Mouse (Mus musculus) Patski (cell line): ENCODE results near the gene Snapc4. TPM values are rescaled to one million over a fixed set of nuclear protein-coding genes. Genes with fewer than 3 reads are reported as not detected.

Experiments used
- ATAC-seq: fragments of 100-300 bp; one replicate; pipeline ENCODE4 v1.8.0; 2021
- CTCF ChIA-PET: fragments of 350-600 bp; sonication (Branson Sonifier 250); formaldehyde crosslinking; loops from one replicate; lab custom pipeline; 2022; ENCODE audit warnings: inconsistent platforms; lab: Charles Lee
- POLR2A ChIA-PET: fragments of 350-600 bp; sonication (Branson Sonifier 250); formaldehyde crosslinking; loops from one replicate; lab custom pipeline; 2022; ENCODE audit warnings: antibody characterized with exemption, inconsistent platforms; lab: Charles Lee
- DNase-seq: peaks from one replicate; pipeline ENCODE4 v3.0.0-alpha.2; 2011; ENCODE audit warnings: low read depth, low spot score
- H3K27me3 ChIP-seq: fragments of 371-371 bp; one replicate; pipeline ENCODE4 v1.5.1; 2021
- CTCF ChIP-seq: fragments of 100-300 bp; IDR thresholded peaks from one replicate; pipeline ENCODE4 v1.5.1; 2021
- in situ Hi-C: fragments of 300-500 bp; cut with MboI; formaldehyde crosslinking; loops from 3 replicates; pipeline ENCODE4 v1.11.1; 2018; ENCODE audit warnings: low pct_unique_long_range_greater_than_20kb, mixed read lengths
- polyA plus RNA-seq: library from polyadenylated mRNA; unstranded; gene quantifications from one replicate; pipeline ENCODE4 v1.2.3, GENCODE M21; 2021

Snapc4 gene
- polyA plus RNA-seq, 1 experiment from 2014 or later: 32.7 TPM

DNA sequence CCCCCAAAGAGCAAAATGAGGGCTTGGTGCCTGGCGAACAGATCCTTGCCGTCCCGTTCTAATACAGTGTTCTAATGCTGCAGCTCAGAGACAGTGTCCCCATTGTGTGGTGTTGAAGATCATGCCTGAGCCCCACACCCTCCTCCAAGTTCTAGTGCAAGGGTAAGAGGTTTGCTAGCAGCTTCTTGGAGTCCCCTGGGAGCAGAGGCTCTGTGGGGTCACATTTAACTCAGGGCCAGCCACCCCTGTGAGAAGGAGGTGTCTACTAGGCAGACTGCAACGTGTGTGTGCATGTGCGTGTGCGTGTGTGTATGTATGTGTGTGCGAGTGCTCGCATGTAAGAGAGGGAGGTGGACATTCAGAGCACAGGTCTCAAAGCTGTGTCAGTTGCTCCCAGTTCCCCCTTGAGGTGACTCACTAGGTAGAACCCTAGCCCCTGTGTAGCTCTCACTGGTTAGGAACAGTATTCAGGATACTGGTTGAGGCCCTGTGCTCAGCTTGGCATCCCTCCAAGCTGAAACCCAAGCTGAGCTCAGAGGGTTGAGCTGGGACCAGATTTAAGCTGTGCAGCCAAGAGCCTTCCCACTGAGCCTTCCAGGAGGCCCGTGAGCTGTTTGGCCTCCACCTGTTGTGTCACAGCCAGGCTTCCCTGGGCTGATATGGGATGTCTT lies 63.7 kb downstream of the Snapc4 start:
- no peaks in the 10 kb centered on the region for H3K27me3 ChIP-seq
- ChIA-PET CTCF (interaction anchor here (1.5 to 2.5 kb wide), 4 partner anchors 9 to 163 kb away, joined by 4 to 16 read pairs (median 5); partner anchors contain the start of gene Inpp5e), POLR2A (no interaction called here)
- in situ Hi-C loops: loop anchor here (10.0 kb wide), 1 partner anchor 248 kb away; no protein-coding TSS in a partner anchor
- DNase-seq (no peak), ATAC-seq (peak; percentile 3)
- TF ChIP-seq CTCF: no peak

- CTCF ChIA-PET: interaction anchor here (1.5 to 2.5 kb wide), 3 partner anchors 10 to 93 kb away, joined by 4 to 16 read pairs (median 6); partner anchors contain the start of gene Inpp5e
- ATAC-seq (peak; percentile 28), DNase-seq (no peak)
- POLR2A ChIA-PET: interaction anchor here (0.6 kb wide), 1 partner anchor 22 kb away, joined by 3 read pairs; no protein-coding TSS in a partner anchor
- in situ Hi-C loops: loop anchor here (10.0 kb wide), 1 partner anchor 249 kb away; no protein-coding TSS in a partner anchor
- no peaks in the 10 kb centered on the region for H3K27me3 ChIP-seq
- no peak for TF ChIP-seq CTCF
Measured at GRCm38 (mm10) chr2:26315925-26316311, 64.5 kb downstream of the Snapc4 start.

DNA sequence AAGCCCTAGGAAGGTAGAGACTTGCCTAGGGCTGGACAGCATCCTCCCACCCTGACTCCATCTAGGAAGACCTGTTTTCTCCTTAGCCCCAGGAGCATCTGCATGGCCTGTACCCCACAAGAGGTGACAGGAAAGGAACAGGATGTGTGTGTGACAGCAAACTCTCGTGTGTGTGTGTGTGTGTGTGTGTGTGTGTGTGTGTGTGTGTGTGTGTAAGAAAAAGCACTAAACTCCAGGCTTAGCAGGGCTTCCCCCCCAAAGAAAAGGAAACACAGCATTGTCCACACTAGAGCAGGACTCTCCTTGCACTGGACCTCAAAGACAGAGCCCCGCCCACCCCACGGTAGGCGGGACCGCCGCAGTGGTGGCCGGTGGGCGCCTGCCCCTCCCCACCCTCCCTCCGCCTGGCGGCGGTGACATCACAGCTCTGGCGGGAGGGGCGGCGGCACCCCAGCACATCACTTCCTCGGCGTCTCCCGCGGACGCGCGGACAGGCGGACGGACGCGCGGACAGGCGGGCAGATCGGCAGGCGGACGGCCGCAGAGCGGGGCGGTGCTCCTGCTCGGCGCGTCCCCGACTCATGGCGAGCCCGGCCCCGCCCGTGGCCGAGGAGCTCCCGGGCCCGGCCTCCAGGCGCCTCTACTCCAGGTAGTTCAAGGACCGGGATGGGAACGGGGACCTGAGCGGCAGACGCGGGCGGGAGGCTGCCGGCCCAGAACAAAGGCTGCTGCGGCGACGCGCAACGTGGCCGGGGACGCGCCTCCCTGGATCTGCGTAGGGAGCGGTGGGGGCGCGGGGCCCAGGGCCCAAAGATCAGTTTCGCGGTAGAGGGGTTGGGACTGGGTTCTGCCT lies 65.2 kb downstream of the Snapc4 start, which contains the start of gene Gpsm1:
TSS of gene Gpsm1 (plus strand) at position 444 of the 853 bp plus-strand sequence.
- in situ Hi-C loops: loop anchor here (10.0 kb wide), 1 partner anchor 250 kb away; no protein-coding TSS in a partner anchor
- H3K27me3 ChIP-seq: no peaks in the 10 kb centered on the region
- ChIA-PET POLR2A (interaction anchor here (0.6 kb wide), 1 partner anchor 22 kb away, joined by 3 read pairs; no protein-coding TSS in a partner anchor), CTCF (interaction anchor here (1.5 to 2.5 kb wide), 3 partner anchors 10 to 94 kb away, joined by 4 to 16 read pairs (median 6); partner anchors contain the start of gene Inpp5e)
- DNase-seq (no peak), ATAC-seq (peak; percentile 37)
- TF ChIP-seq CTCF: no peak

- in situ Hi-C loops: loop anchor here (10.0 kb wide), 1 partner anchor 250 kb away; no protein-coding TSS in a partner anchor
- POLR2A ChIA-PET: no interaction called here
- CTCF ChIA-PET: no interaction called here
- H3K27me3 ChIP-seq: no peaks in the 10 kb centered on the region
- TF ChIP-seq CTCF: no peak
- DNase-seq (no peak), ATAC-seq (no peak)
Measured at GRCm38 (mm10) chr2:26314281-26315071, 66.0 kb downstream of the Snapc4 start.

DNA sequence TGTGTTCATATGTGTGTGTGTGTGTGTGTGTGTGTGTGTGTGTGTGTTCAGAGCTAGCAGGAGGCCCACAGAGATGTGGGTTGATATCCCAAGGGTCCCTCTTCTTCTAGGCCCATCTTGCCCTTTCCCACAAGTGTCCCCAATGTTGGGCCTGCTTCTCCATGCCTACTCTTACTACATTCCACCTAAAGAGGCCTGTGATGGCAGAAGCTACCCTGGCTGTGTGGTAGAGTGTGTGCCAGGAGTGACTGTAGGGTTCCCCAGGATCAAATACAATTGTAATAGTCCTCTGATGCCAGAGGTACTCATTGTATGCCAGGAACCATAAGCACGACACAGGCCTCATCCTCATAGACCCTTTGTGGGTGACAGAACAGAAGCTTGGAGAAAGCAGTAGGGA lies 67.1 kb downstream of the Snapc4 start:
- no peaks in the 10 kb centered on the region for H3K27me3 ChIP-seq
- in situ Hi-C loops: loop anchor here (10.0 kb wide), 1 partner anchor 251 kb away; no protein-coding TSS in a partner anchor
- ChIA-PET POLR2A (no interaction called here), CTCF (no interaction called here)
- DNase-seq (no peak), ATAC-seq (no peak)
- TF ChIP-seq CTCF: no peak

GRCm38 (mm10) chr2:26312812-26313211 lies 67.6 kb downstream of the Snapc4 start:
- no peak for ATAC-seq
- no peak for TF ChIP-seq CTCF
- in situ Hi-C loops: loop anchor here (10.0 kb wide), 1 partner anchor 252 kb away; no protein-coding TSS in a partner anchor
- ChIA-PET CTCF (no interaction called here), POLR2A (no interaction called here)
- H3K27me3 ChIP-seq: no peaks in the 10 kb centered on the region
- no peak for DNase-seq

Other genes starting within 250 kb of the Snapc4 start
- gene Lhx3, start 172.4 kb downstream of the Snapc4 start, polyA plus RNA-seq: not detected
- gene Qsox2, start 143.1 kb downstream of the Snapc4 start, polyA plus RNA-seq: 35.9 TPM
- gene Ccdc187, start 86.1 kb downstream of the Snapc4 start, polyA plus RNA-seq: 0.03 TPM
- 23.3 TPM for gene Gpsm1, start 65.1 kb downstream of the Snapc4 start, polyA plus RNA-seq
- gene Dnlz, start 28.5 kb downstream of the Snapc4 start, polyA plus RNA-seq: 19.3 TPM
- 0.50 TPM for gene Card9, start 19.7 kb downstream of the Snapc4 start, polyA plus RNA-seq
- 89.9 TPM for gene Entr1, start 8.7 kb upstream of the Snapc4 start, polyA plus RNA-seq
- gene Pmpca, start 8.7 kb upstream of the Snapc4 start, polyA plus RNA-seq: 99.2 TPM
- 31.6 TPM for gene Inpp5e, start 28.6 kb upstream of the Snapc4 start, polyA plus RNA-seq
- gene Sec16a, start 64.6 kb upstream of the Snapc4 start, polyA plus RNA-seq: 49.4 TPM
- 7.6 TPM for gene Notch1, start 136.0 kb upstream of the Snapc4 start, polyA plus RNA-seq
- 9.4 TPM for gene Egfl7, start 199.4 kb upstream of the Snapc4 start, polyA plus RNA-seq
- gene Gm20532, start 206.0 kb upstream of the Snapc4 start, polyA plus RNA-seq: not detected
- 41.6 TPM for gene Agpat2, start 223.8 kb upstream of the Snapc4 start, polyA plus RNA-seq
- 57.3 TPM for gene Fam69b, start 247.8 kb upstream of the Snapc4 start, polyA plus RNA-seq